Mouse (Mus musculus) yolk sac, embryonic 10.5 days (tissue): ENCODE data around the gene Pin4.

ENCODE experiments used
- DNase-seq: peaks from one replicate; pipeline ENCODE4 v3.0.0-alpha.2; 2017; ENCODE audit warnings: low spot score

The Pin4 gene

DNA sequence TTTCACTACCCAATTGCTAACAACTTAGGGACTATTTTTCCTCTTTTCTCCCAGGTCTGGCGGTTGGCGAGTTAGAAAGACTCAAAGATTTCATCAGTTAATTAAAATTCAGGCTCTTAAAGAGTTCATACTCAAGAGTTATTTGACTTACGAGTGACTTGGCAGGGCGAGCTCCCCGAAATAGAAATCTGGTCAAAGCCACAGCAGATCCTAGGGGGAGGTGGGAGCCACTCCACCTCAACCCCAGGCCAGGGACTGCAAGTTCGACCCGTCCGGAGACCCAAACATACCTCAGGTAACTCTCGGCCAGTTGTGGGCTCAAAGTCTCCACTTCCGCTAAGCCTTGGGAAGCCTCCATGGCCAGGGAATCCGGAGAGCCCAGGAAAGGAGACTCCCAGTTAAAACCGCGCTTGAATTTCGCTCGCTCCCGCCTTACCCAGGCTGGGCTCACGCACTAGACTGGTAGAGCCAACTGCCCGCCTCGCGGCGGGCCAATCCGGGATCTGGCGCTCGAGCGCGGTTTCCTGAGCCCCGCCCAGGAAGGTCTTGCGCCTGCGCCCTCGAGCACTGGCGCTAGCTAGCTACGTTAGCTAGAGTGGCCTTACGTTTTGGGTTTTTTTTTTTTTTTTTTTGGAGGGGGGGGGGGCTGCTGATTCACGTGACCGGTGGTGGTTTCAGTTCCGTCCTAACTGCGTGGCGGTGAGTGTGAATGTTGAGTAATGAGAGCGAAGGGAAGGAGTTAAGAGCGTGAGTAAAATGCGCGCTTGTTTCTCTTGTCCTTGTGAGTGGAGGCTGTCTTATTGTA, 37.6 kb downstream of the Pin4 start, which contains the start of gene Ercc6l:
TSS of gene Ercc6l (minus strand) at position 474 of the 805 bp plus-strand sequence.
- peak; percentile 90 for DNase-seq

DNA sequence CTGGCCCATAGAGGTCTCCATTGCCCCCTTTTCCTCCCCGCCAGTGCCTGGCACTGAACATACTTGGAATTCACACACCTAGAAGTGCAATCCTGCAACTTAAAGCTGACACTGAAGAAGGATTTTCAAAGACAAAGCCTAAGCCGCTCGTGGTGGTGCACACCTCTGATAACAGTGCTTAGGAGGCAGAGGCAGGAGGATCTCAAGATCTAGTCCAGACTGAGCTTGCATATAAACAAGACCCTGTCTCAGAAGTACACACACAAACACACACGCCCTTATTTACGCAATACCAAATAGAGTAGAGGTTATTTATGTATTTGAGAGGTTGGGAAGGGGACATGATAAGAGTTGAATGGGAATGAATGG, 38.2 kb downstream of the Pin4 start:
- no peak for DNase-seq

DNA sequence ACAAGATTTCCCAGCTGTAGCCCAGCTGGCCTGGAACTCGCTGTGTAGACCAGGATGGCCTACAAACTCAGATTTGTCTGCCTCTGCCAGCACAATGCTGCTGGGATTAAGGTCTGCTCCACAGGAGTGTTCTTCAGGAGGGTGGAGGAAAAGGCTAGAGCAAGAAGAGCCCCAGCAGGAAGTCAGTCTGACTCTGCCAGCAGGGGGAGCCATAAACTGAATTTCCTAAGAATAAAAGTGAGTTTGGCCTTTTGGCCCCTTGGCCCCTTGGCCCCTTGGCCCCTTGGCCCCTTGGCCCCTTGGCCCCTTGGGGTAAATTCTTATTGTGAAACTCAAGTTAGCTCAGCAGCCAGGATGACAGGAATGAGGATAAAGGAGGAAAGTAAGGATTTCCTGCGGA, 40.5 kb downstream of the Pin4 start:
- peak; percentile 36 for DNase-seq

DNA sequence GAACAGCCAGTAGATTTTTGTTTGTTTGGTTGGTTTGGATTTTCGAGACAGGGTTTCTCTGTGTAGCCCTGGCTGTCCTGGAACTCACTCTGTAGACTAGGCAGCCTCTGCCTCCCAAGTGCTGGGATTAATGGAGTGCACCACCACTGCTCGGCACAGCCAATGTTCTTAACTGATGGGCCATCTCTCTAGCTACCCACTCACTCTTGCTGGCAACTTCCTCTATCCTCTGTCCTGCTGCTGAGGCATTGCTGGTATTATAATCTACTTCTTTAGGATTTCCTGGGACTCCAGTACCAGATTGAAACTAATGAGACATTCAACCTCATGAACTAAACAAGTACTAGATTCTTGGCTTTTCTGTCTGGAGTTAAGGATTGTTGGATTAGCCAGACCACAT, 41.3 kb downstream of the Pin4 start:
- DNase-seq = no peak

DNA sequence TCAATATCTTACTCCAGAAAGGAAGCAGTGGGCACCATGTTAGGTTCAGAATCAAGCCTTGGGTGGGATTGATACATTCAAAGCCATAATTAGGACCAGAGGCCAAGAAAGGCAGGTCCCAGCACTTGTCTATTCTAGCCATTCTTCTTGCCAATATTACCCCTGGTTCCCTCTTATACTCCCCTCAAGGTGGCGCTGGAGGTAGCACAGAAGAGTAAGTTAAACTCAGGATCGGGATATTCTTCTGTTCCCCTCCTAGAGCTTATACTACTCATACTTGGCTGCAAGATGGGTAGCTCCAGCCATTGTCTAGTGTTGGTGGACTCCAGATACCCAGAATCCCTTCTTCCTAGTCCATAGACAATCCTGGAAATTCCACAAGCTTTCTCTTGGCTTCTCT, 43.8 kb downstream of the Pin4 start:
- no peak for DNase-seq

DNA sequence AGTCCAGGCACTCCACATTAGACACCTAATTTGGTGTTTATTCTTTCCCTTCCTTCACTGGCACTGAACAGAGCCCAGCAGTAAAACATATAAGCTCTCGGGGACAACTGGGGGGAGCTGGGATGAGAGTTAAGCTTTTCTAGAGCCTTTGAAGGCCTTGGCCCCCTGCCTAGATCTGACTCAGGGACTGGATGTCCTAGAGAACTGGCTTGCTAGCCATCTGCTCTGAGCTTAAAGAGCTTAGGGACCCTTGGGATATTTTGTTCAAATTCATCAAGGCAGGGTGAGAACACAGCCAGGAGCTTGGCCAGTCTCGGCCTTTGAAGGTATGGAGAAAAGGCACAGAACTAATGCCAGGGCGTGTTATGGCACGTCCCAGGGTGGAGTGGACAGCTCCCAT, 44.3 kb downstream of the Pin4 start:
- DNase-seq = no peak

DNA sequence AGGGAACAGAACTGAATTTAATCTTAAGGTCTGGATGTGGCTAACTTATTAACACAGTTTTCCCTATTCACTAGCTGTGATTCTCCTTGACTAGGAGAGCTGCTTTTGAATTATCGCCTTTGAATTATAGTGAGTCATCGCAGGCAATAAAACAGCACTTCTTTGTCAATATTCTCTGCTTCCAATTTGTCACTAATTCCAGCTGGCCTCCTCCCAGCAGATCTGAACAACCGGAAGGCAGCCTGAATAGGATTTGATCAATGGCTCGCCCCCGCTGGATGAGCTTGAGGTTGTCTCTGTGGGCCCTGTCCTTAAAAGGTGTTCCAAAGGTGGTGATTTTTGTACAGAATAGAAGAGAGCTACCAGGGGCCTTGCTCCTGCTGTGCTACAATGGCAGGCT, 47.3 kb downstream of the Pin4 start:
- no peak for DNase-seq

DNA sequence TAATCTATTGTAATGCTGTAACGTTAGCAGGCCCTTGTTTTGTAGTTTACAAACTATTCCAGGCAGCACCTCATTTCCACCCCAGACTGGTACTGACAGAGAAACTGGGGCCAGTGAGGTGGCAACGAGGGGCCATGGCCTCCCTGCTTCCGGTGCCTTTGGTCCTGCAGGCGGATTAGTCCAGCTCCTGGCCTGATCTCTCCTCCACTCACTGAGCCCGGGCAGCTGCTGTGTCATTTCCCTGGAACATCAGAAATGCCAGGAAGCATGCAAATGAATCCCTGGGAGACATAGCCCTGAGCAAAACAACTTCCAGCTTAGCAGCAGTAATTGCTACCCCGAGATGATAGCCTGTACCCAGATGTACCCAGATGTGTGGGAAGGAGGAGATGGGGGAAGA, 47.7 kb downstream of the Pin4 start:
- DNase-seq = no peak

DNA sequence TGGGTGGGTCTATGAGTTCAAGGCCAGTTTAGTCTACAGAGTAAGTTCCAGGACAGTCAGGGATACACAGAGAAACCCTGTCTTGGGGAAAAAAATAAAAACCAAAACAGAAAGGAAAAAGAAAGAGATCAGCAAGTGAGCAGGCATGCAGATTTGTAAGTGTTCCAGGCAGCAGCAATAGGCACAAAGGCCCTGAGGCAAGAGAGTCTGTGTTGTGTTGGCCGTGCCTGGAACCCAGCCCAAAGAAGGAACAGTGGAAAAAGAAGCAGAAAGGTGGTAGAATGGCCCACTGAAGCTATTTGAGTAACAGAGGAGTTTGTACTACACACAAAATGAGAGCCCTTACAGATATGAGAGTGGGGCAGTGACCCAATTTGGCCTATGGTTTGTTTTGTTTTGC, 50.5 kb downstream of the Pin4 start:
- no peak for DNase-seq

DNA sequence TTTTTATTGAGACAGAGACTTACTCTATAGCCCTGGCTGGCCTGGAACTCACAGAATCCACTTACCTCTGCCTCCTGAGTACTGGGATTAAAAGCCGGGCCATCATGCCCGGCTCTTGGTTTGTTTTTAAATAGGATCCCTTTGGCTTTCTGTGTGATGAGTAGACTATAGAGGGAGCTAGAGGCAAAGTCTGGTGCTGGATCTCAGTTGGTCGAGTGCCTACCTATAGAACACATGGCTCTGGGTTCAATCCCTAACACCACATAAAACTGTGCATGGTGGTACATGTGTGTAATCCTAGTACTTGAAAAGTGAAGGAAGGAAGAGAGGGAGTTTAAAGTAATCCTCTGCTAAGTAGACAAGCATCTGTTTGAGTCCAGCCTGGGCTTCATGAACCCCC, 50.9 kb downstream of the Pin4 start:
- no peak for DNase-seq

DNA sequence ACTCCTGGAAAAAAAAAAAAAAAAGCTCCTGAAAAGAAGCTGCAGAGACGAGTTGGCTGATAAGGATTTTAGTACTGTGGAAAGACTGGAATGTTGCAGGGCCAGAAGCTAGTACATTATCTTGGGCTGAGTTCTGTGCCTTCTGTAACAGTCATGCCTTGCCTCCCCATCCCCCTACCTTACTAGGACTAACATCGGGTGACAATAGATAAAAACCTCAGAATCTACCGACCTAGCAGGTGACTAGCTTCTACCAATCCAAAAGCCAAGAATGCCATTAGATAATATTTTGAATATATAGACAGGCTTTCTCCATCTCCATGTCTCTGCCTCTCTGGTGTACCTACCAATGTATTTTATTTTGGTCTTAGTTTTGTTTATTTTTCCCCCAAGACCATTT, 51.7 kb downstream of the Pin4 start:
- DNase-seq = no peak

DNA sequence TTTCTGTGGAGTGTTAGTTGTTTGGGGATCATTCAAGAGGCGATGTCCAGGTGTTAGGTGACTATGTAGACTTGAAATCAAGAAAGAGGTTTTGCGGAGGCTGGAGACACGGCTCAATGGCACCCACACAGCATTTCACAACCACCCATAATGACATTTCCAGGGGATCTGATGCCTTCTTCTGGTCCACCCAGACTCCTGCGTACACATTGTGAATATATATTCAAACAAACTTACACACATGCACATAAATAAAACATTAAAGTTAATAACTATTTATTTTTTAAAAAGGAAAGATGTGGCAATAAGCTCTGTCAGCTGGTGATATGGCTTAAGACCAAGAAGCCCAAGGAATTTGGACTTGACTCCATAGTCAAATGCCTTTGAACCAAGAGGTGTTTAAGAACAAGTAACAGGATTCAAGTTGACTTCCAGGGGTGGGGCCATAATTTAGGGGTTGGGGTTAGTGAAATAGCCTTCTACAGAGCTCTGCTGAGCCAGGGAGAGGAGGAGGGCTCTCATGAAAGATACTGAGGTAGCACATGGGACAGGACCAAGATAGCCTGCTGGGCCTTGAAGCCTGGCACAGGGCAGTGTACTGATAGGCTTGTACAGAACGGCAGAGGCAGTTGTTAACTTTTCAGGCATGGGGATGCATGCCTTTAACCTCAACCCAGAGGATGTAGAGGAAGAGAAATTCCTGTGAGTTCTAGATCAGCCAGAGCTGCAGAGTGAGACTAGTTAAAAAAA, 56.5 kb downstream of the Pin4 start:
- no peak for DNase-seq
